Mouse (Mus musculus) CH12.LX (cell line): ENCODE data around the gene Tmtc1. TPM values are rescaled to one million over a fixed set of nuclear protein-coding genes. Genes with fewer than 3 reads are reported as not detected.

Experiments
- DNase-seq: peaks from one replicate; pipeline ENCODE4 v3.0.0-alpha.2; 2013; ENCODE audit errors: extremely low read depth
- H3K27ac ChIP-seq: 2 replicates; pipeline ENCODE4 v1.5.1; 2012; ENCODE audit warnings: low read depth, mild to moderate bottlenecking, control low read depth, moderate library complexity; ENCODE audit not compliant: insufficient read depth
- H3K27me3 ChIP-seq: replicated peaks from 2 replicates; pipeline ENCODE3; 2012; ENCODE audit warnings: inconsistent platforms
- H3K36me3 ChIP-seq, 2 experiments: replicated peaks in 1 of 2; 2 replicates each; pipeline versions ENCODE3 to v1.6.1; 2012; ENCODE audit warnings: inconsistent platforms in 1 of 2, low read length in 1 of 2, mild to moderate bottlenecking in 1 of 2, mixed read lengths in 1 of 2, moderate library complexity in 1 of 2; ENCODE audit not compliant: control insufficient read depth in 1 of 2, insufficient read depth in 1 of 2
- H3K4me1 ChIP-seq, 2 experiments: 2 replicates each; pipeline ENCODE4 v1.6.1; 2012; ENCODE audit warnings: inconsistent platforms in 1 of 2, moderate library complexity in 1 of 2; ENCODE audit not compliant: insufficient read depth in 2 of 2, control insufficient read depth in 1 of 2
- H3K4me2 ChIP-seq: 2 replicates; pipeline ENCODE4 v1.6.1; 2012; ENCODE audit warnings: low read depth, mild to moderate bottlenecking, control low read depth; ENCODE audit not compliant: poor library complexity, insufficient read depth, severe bottlenecking
- H3K4me3 ChIP-seq, 3 experiments: fragments of 150-350 bp in 1 of 3; sonication (generic) in 1 of 3; replicated peaks in 1 of 3; 2 replicates each; pipeline versions ENCODE3 to v1.5.1; 2011 to 2012; ENCODE audit warnings: low read depth in 2 of 3, low read length in 2 of 3, mild to moderate bottlenecking in 2 of 3, moderate library complexity in 2 of 3, control low read depth in 1 of 3, improper control_type of control experiment in 1 of 3, inconsistent platforms in 1 of 3, mixed read lengths in 1 of 3; ENCODE audit not compliant: poor library complexity in 1 of 3
- H3K79me2 ChIP-seq: replicated peaks from 2 replicates; pipeline ENCODE4 v1.6.1; 2012; ENCODE audit warnings: mild to moderate bottlenecking, moderate library complexity; ENCODE audit not compliant: control insufficient read depth, poor library complexity, insufficient read depth, severe bottlenecking; ENCODE audit errors: extremely low read depth
- H3K9ac ChIP-seq: 2 replicates; pipeline ENCODE4 v1.6.1; 2012; ENCODE audit warnings: low read depth, mild to moderate bottlenecking, control low read depth, moderate library complexity; ENCODE audit not compliant: insufficient read depth
- H3K9me3 ChIP-seq: replicated peaks from 2 replicates; pipeline ENCODE3; 2012; ENCODE audit warnings: low read length, inconsistent platforms, mixed read lengths
- BHLHE40 ChIP-seq: IDR thresholded peaks from 2 replicates; pipeline ENCODE4 v1.6.1; 2011; ENCODE audit warnings: mild to moderate bottlenecking, low read depth, low read length, improper control_type of control experiment
- E2F4 ChIP-seq: IDR thresholded peaks from 2 replicates; pipeline ENCODE4 v1.6.1; 2011; ENCODE audit warnings: low read depth, low read length, improper control_type of control experiment; ENCODE audit not compliant: insufficient replicate concordance
- GABPA ChIP-seq: IDR thresholded peaks from 2 replicates; pipeline ENCODE4 v1.6.1; 2012; ENCODE audit warnings: low read depth, low read length, improper control_type of control experiment, inconsistent platforms; ENCODE audit not compliant: insufficient replicate concordance
- HCFC1 ChIP-seq: IDR thresholded peaks from 2 replicates; pipeline ENCODE4 v1.6.1; 2012; ENCODE audit warnings: low read depth, mild to moderate bottlenecking, inconsistent platforms, low read length, improper control_type of control experiment
- IRF4 ChIP-seq: IDR thresholded peaks from 2 replicates; pipeline ENCODE4 v1.6.1; 2014; ENCODE audit warnings: low read depth, mild to moderate bottlenecking, inconsistent platforms, low read length, improper control_type of control experiment
- JUN ChIP-seq: IDR thresholded peaks from 2 replicates; pipeline ENCODE4 v1.6.1; 2011; ENCODE audit warnings: low read depth, mild to moderate bottlenecking, low read length, improper control_type of control experiment, moderate library complexity; ENCODE audit not compliant: insufficient read depth
- KAT2A ChIP-seq: IDR thresholded peaks from 2 replicates; pipeline ENCODE4 v1.6.1; 2012; ENCODE audit warnings: low read length, improper control_type of control experiment, inconsistent platforms; ENCODE audit not compliant: insufficient replicate concordance
- MAX ChIP-seq: IDR thresholded peaks from 2 replicates; pipeline ENCODE4 v1.6.1; 2011; ENCODE audit warnings: low read length, improper control_type of control experiment
- MXI1 ChIP-seq: IDR thresholded peaks from 2 replicates; pipeline ENCODE4 v1.6.1; 2011; ENCODE audit warnings: mild to moderate bottlenecking, low read depth, low read length, improper control_type of control experiment
- MYC ChIP-seq: IDR thresholded peaks from 2 replicates; pipeline ENCODE4 v1.6.1; 2011; ENCODE audit warnings: low read depth, mild to moderate bottlenecking, improper control_type of control experiment, low read length
- PAX5 ChIP-seq: IDR thresholded peaks from 2 replicates; pipeline ENCODE4 v1.6.1; 2012; ENCODE audit warnings: low read length, inconsistent platforms, mixed read lengths
- POLR2A ChIP-seq: IDR thresholded peaks from 2 replicates; pipeline ENCODE4 v1.6.1; 2011; ENCODE audit warnings: low read depth, mild to moderate bottlenecking, improper control_type of control experiment, low read length
- RCOR1 ChIP-seq: conservative IDR thresholded peaks from 2 replicates; pipeline ENCODE4 v1.6.1; 2012; ENCODE audit warnings: low read depth, mild to moderate bottlenecking, inconsistent platforms, low read length, improper control_type of control experiment
- SIN3A ChIP-seq: IDR thresholded peaks from 2 replicates; pipeline ENCODE4 v1.6.1; 2012; ENCODE audit warnings: low read length, improper control_type of control experiment, inconsistent platforms
- TBP ChIP-seq: conservative IDR thresholded peaks from 2 replicates; pipeline ENCODE4 v1.6.1; 2011; ENCODE audit warnings: low read depth, low read length, improper control_type of control experiment
- USF2 ChIP-seq: conservative IDR thresholded peaks from 2 replicates; pipeline ENCODE4 v1.6.1; 2011; ENCODE audit warnings: low read depth, low read length, improper control_type of control experiment
- ZC3H11A ChIP-seq: IDR thresholded peaks from 2 replicates; pipeline ENCODE4 v1.6.1; 2012; ENCODE audit warnings: low read depth, mild to moderate bottlenecking, inconsistent platforms, low read length, improper control_type of control experiment
- dilution Hi-C: fragments of 300-500 bp; cut with MboI; formaldehyde crosslinking; loops from 2 replicates; pipeline ENCODE4 v1.14.3; 2020; ENCODE audit warnings: low sequenced_read_pairs; ENCODE audit not compliant: extremely low pct_unique_long_range_greater_than_20kb, extremely low pct_ligation_motif_present
- in situ Hi-C: fragments of 300-500 bp; cut with MboI; formaldehyde crosslinking; loops from 3 replicates; pipeline ENCODE4 v1.14.3; 2019; ENCODE audit warnings: low sequenced_read_pairs, low pct_ligation_motif_present, low pct_unique_long_range_greater_than_20kb, mixed read lengths
- polyA plus RNA-seq: library from polyadenylated mRNA; unstranded; fragments of >175 nt; gene quantifications from 2 replicates; pipeline ENCODE4 v1.2.1, GENCODE M21; 2012; ENCODE audit warnings: low read depth; ENCODE audit not compliant: insufficient read length
- total RNA-seq, 2 experiments: library from RNA; depleted of rRNA; stranded (reverse); fragments of 300-350 nt in 1 of 2; fragments of >200 nt in 1 of 2; gene quantifications; 2 replicates each; pipeline ENCODE4 v1.2.3; 2012 to 2014

Gene Tmtc1
- total and polyA plus RNA-seq, 3 experiments, result 0.03 to 0.13 (median 0.04) TPM

GRCm38 (mm10) chr6:148444796-148445195, 607 bp upstream of the Tmtc1 start:
- Histone ChIP-seq H3K27me3 (no peaks in the 10 kb centered on the region), H3K9ac (no peak overlapping the region)
- no peak for TF ChIP-seq IRF4
- TF ChIP-seq USF2, result no peak
- no peak for TF ChIP-seq ZC3H11A
- no peak for TF ChIP-seq TBP
- no peak for TF ChIP-seq HCFC1
- no peak for TF ChIP-seq MAX
- no peak for TF ChIP-seq GABPA
- TF ChIP-seq E2F4, result no peak
- TF ChIP-seq, all 38 proteins: peak for 0
- peaks cover 0 to 3% of the 10 kb centered on the region in 2 experiments; a peak in 1 of 4 replicates for H3K4me1 ChIP-seq
- H3K36me3 ChIP-seq, result no peaks in the 10 kb centered on the region
- dilution Hi-C loops, result no loop called here
- peak overlapping the region in 1 of 3 experiments; percentile 49 for H3K4me3 ChIP-seq
- peaks cover 13% of the 10 kb centered on the region for H3K9me3 ChIP-seq
- H3K27ac ChIP-seq, result no peak overlapping the region
- in situ Hi-C loops, result no loop called here
- no peaks in the 10 kb centered on the region for H3K79me2 ChIP-seq
- no peak for DNase-seq
- H3K4me2 ChIP-seq, result peak overlapping the region; percentile 46

- Histone ChIP-seq H3K4me2 (peak overlapping the region; percentile 46), H3K27me3 (no peaks in the 10 kb centered on the region), H3K27ac (no peak overlapping the region), H3K79me2 (no peaks in the 10 kb centered on the region), H3K36me3 (no peaks in the 10 kb centered on the region), H3K9me3 (peaks cover 11% of the 10 kb centered on the region), H3K4me3 (no peak overlapping the region), H3K9ac (no peak overlapping the region), H3K4me1 (peaks cover 0 to 3% of the 10 kb centered on the region in 2 experiments; a peak in 1 of 4 replicates)
- in situ Hi-C loops, result no loop called here
- dilution Hi-C loops, result no loop called here
- DNase-seq, result no peak
- TF ChIP-seq JUN, result no peak
- TF ChIP-seq POLR2A, result no peak
- TF ChIP-seq IRF4, result no peak
- no peak for TF ChIP-seq KAT2A
- TF ChIP-seq MYC, result no peak
- no peak for TF ChIP-seq MXI1
- no peak for TF ChIP-seq BHLHE40
- TF ChIP-seq RCOR1, result no peak
- TF ChIP-seq PAX5, result no peak
- TF ChIP-seq SIN3A, result no peak
These were observed 881 bp downstream of the Tmtc1 start for GRCm38 (mm10) chr6:148443291-148443725.
